Mouse (Mus musculus) neural tube, embryonic 13.5 days (tissue): ENCODE data around the gene Kctd20. TPM values are rescaled to one million over a fixed set of nuclear protein-coding genes. Genes with fewer than 3 reads are reported as not detected.

Experiments used
- ATAC-seq: fragments of 200-750 bp; cut with Nextera tagmentation; 2 replicates; pipeline ENCODE4 v1.8.0; 2017; ENCODE audit warnings: low read depth, mild to moderate bottlenecking, moderate TSS enrichment, moderate library complexity
- H3K27ac ChIP-seq: fragments of 300-500 bp; sonication (generic); replicated peaks from 2 replicates; pipeline ENCODE4 v1.5.1; 2015; ENCODE audit warnings: moderate library complexity, mild to moderate bottlenecking, inconsistent platforms
- H3K27me3 ChIP-seq: fragments of 300-500 bp; sonication (generic); 2 replicates; pipeline ENCODE4 v1.6.1; 2015; ENCODE audit warnings: mild to moderate bottlenecking, inconsistent platforms
- H3K36me3 ChIP-seq: fragments of 300-500 bp; sonication (generic); 2 replicates; pipeline ENCODE4 v1.6.1; 2015; ENCODE audit warnings: mild to moderate bottlenecking, inconsistent platforms
- H3K4me1 ChIP-seq: fragments of 300-500 bp; sonication (generic); replicated peaks from 2 replicates; pipeline ENCODE4 v1.6.1; 2015; ENCODE audit warnings: inconsistent platforms
- H3K4me2 ChIP-seq: fragments of 300-500 bp; sonication (generic); 2 replicates; pipeline ENCODE4 v1.6.1; 2015; ENCODE audit warnings: inconsistent platforms, mild to moderate bottlenecking, moderate library complexity
- H3K4me3 ChIP-seq: fragments of 300-500 bp; sonication (generic); 2 replicates; pipeline ENCODE4 v1.5.1; 2015; ENCODE audit warnings: mild to moderate bottlenecking, inconsistent platforms
- H3K9ac ChIP-seq: fragments of 300-500 bp; sonication (generic); 2 replicates; pipeline ENCODE4 v1.6.1; 2015; ENCODE audit warnings: moderate library complexity, mild to moderate bottlenecking, inconsistent platforms
- H3K9me3 ChIP-seq: fragments of 300-500 bp; sonication (generic); 2 replicates; pipeline ENCODE4 v1.6.1; 2016; ENCODE audit warnings: inconsistent platforms
- WGBS: fragments of 180-500 bp; shearing (Covaris S2); methylation state at CpG from one replicate; pipeline ENCODE4 v1.1.7; 2015; 5-methylcytosine and 5-hydroxymethylcytosine counted together
- polyA plus RNA-seq: library from polyadenylated mRNA; unstranded; fragments of >200 nt; fragmentation: Nextera tagmentation; extraction: Ambion mirVana; gene quantifications from 2 replicates; pipeline ENCODE4 v1.2.1, GENCODE M21; 2015

Kctd20 gene
- polyA plus RNA-seq, 1 experiment from 2014 or later = 92.2 TPM

GRCm38 (mm10) chr17:29016705-29017104 is 65.0 kb downstream of the Kctd20 start:
- no peak overlapping the region for H3K27ac ChIP-seq
- WGBS = 86% methylated on average over 4 of the region's 4 CpGs
- H3K36me3 ChIP-seq = no peaks in the 10 kb centered on the region
- no peaks in the 10 kb centered on the region for H3K27me3 ChIP-seq
- no peak overlapping the region for H3K4me3 ChIP-seq
- no peak for ATAC-seq
- 0 out of 2 replicates have a peak, but pooled peaks cover 4% of the 10 kb centered on the region for H3K4me1 ChIP-seq
- H3K9ac ChIP-seq = no peak overlapping the region
- no peak overlapping the region for H3K4me2 ChIP-seq
- no peaks in the 10 kb centered on the region for H3K9me3 ChIP-seq

- Histone ChIP-seq H3K27me3 (no peaks in the 10 kb centered on the region), H3K36me3 (no peaks in the 10 kb centered on the region), H3K4me3 (no peak overlapping the region), H3K9me3 (no peaks in the 10 kb centered on the region), H3K27ac (no peak overlapping the region), H3K4me1 (peaks cover 9% of the 10 kb centered on the region; the same call in 1 of the 2 replicates), H3K9ac (no peak overlapping the region), H3K4me2 (no peak overlapping the region)
- 47% methylated on average over 11 of the region's 11 CpGs for WGBS
- no peak for ATAC-seq
These were observed 66.7 kb downstream of the Kctd20 start for GRCm38 (mm10) chr17:29018292-29018984.

Other genes with a start within 250 kb of the Kctd20 start
- 1.7 and 1.8 TPM in 2 replicates for gene AC170998.1, start 225.9 kb upstream of the Kctd20 start, polyA plus RNA-seq
- 0.52 and 1.8 TPM in 2 replicates for gene Mapk13, start 182.7 kb upstream of the Kctd20 start, polyA plus RNA-seq
- 7.1 and 7.8 TPM in 2 replicates for gene Brpf3, start 150.9 kb upstream of the Kctd20 start, polyA plus RNA-seq
- not detected in 2 replicates for gene Pnpla1, start 93.5 kb upstream of the Kctd20 start, polyA plus RNA-seq
- gene 4930539E08Rik, start 36.6 kb upstream of the Kctd20 start, polyA plus RNA-seq = 0.25 and 0.29 TPM in 2 replicates
- gene Pxt1, start 8.1 kb upstream of the Kctd20 start, polyA plus RNA-seq = not detected in 2 replicates
- gene Stk38, start 56.0 kb downstream of the Kctd20 start, polyA plus RNA-seq = 113 and 116 TPM in 2 replicates
- gene Srsf3, start 80.7 kb downstream of the Kctd20 start, polyA plus RNA-seq = 513 and 586 TPM in 2 replicates
- 47.2 and 51.0 TPM in 2 replicates for gene Cdkn1a, start 139.0 kb downstream of the Kctd20 start, polyA plus RNA-seq
- gene Rab44, start 162.2 kb downstream of the Kctd20 start, polyA plus RNA-seq = 0.11 TPM in 1 of 2 replicates, not detected in the other